In genomic region chr12:3365449-3366189, GRCm38 (mm10) we compare ENCODE assay signal across 7 mouse cellular contexts. TPM values are rescaled to one million over a fixed set of nuclear protein-coding genes. Genes with fewer than 3 reads are reported as not detected.
A peak's percentile ranks its signal among the peaks of the same experiment; 100 is the strongest.
DNase-seq lines count a peak whose midpoint lies in the region; ATAC-seq and TF ChIP-seq lines count a peak whose summit lies in the region.

No protein-coding gene starts in this region.

- no peak for TF ChIP-seq CTCF in bone marrow, adult 2 months (IDR thresholded peaks at IDR 0.05; ENCODE audit: control insufficient read depth, insufficient read depth, low read length)

- H3K4me1 ChIP-seq in lung, embryonic 16.5 days (replicated peaks; ENCODE audit: control insufficient read depth, insufficient read depth, low read length), result peaks cover 18% of the 10 kb centered on the region
- no peaks in the 10 kb centered on the region; the same call in 1 of the 2 replicates for H3K4me1 ChIP-seq in bone marrow, adult 2 months (ENCODE audit: control insufficient read depth, insufficient read depth, low read length)
- H3K4me1 ChIP-seq in hindbrain, embryonic 10.5 days (replicated peaks), result peaks cover 53% of the 10 kb centered on the region
- peaks cover 8% of the 10 kb centered on the region; the same call in 1 of the 2 replicates for H3K4me1 ChIP-seq in liver, embryonic 16.5 days (ENCODE audit: control insufficient read depth, low read depth, low read length)

- H3K9ac ChIP-seq in lung, embryonic 16.5 days (ENCODE audit: low read length), result peak overlapping the region; percentile 74
- H3K9ac ChIP-seq in liver, embryonic 16.5 days (ENCODE audit: low read depth, low read length), result peak overlapping the region; percentile 31; the same call in 1 of the 2 replicates

- H3K36me3 ChIP-seq in lung, embryonic 16.5 days (ENCODE audit: control insufficient read depth, insufficient read depth, low read length), result peaks cover 7% of the 10 kb centered on the region; the same call in 1 of the 2 replicates
- peaks cover 24% of the 10 kb centered on the region for H3K36me3 ChIP-seq in hindbrain, embryonic 10.5 days
- no peaks in the 10 kb centered on the region for H3K36me3 ChIP-seq in liver, embryonic 16.5 days (ENCODE audit: control insufficient read depth, insufficient read depth)

- WGBS in lung, embryonic 16.5 days, result 2% methylated on average over 31 of the region's 31 CpGs
- 15% methylated on average over 31 of the region's 31 CpGs for WGBS in bone marrow, adult 2 months
- WGBS in hindbrain, embryonic 10.5 days, result 2% methylated on average over 31 of the region's 31 CpGs
- 5% methylated on average over 31 of the region's 31 CpGs for WGBS in liver, embryonic 16.5 days (ENCODE audit: insufficient replicate concordance)

- peak overlapping the region; percentile 83 for H3K4me3 ChIP-seq in lung, embryonic 16.5 days (ENCODE audit: low read length)
- H3K4me3 ChIP-seq in bone marrow, adult 2 months (replicated peaks; ENCODE audit: control insufficient read depth, low read depth, low read length), result peak overlapping the region; percentile 76
- peak overlapping the region; percentile 81 for H3K4me3 ChIP-seq in hindbrain, embryonic 10.5 days
- peak overlapping the region; percentile 67 for H3K4me3 ChIP-seq in liver, embryonic 16.5 days (ENCODE audit: low read depth, low read length)

- TF ChIP-seq POLR2A in bone marrow, adult 2 months (IDR thresholded peaks at IDR 0.05; ENCODE audit: borderline replicate concordance, control insufficient read depth, low read depth, low read length), result 0 out of 2 replicates have a peak, but pooled peaks have one; percentile 20

- peak overlapping the region; percentile 62 for H3K27ac ChIP-seq in lung, embryonic 16.5 days (ENCODE audit: low read length)
- H3K27ac ChIP-seq in bone marrow, adult 2 months (ENCODE audit: control insufficient read depth, insufficient read depth, low read depth, low read length, poor library complexity), result no peak overlapping the region
- H3K27ac ChIP-seq in hindbrain, embryonic 10.5 days, result peak overlapping the region; percentile 93
- no peak overlapping the region for H3K27ac ChIP-seq in liver, embryonic 16.5 days (ENCODE audit: low read length)

- no peak for DNase-seq in lung, postnatal 25 days (ENCODE audit: low spot score)
- DNase-seq in embryo, embryonic 11 days, result peak; percentile 29
- DNase-seq in hindbrain, embryonic 10.5 days (ENCODE audit: low spot score), result peak; percentile 52
- peak; percentile 8 to 26 for DNase-seq in thymus, postnatal 10 days (ENCODE audit: low spot score in 2 of 2)

- H3K9me3 ChIP-seq in lung, embryonic 16.5 days (ENCODE audit: control insufficient read depth, low read length), result peaks cover 2% of the 10 kb centered on the region; the same call in 1 of the 2 replicates
- peaks cover 21% of the 10 kb centered on the region for H3K9me3 ChIP-seq in hindbrain, embryonic 10.5 days
- no peaks in the 10 kb centered on the region for H3K9me3 ChIP-seq in liver, embryonic 16.5 days (replicated peaks; ENCODE audit: control insufficient read depth, low read length)

- peak; percentile 59 for ATAC-seq in lung, embryonic 16.5 days (ENCODE audit: low read depth)
- peak; percentile 14; the same call in 1 of the 2 replicates for ATAC-seq in liver, embryonic 16.5 days (ENCODE audit: low read depth)

- H3K27me3 ChIP-seq in lung, embryonic 16.5 days (ENCODE audit: control insufficient read depth, insufficient read depth, low read depth, low read length), result no peaks in the 10 kb centered on the region
- no peaks in the 10 kb centered on the region for H3K27me3 ChIP-seq in hindbrain, embryonic 10.5 days (ENCODE audit: insufficient read depth, poor library complexity, severe bottlenecking)
- H3K27me3 ChIP-seq in liver, embryonic 16.5 days (ENCODE audit: control insufficient read depth, insufficient read depth, low read depth, low read length), result peaks cover 13% of the 10 kb centered on the region

- H3K4me2 ChIP-seq in lung, embryonic 16.5 days (ENCODE audit: low read depth, low read length), result peak overlapping the region; percentile 67
- H3K4me2 ChIP-seq in liver, embryonic 16.5 days (ENCODE audit: low read depth, low read length), result peak overlapping the region; percentile 81

RNA-seq across cellular contexts. Expression of gene Kif3c, which starts 0.7 kb away (rescaled TPM):
- polyA plus RNA-seq in lung, embryonic 16.5 days (2015; fragmentation: Nextera tagmentation; extraction: Ambion mirVana), result 11.6 and 12.8 TPM in 2 replicates
- polyA plus RNA-seq in bone marrow, adult 2 months (2011; ENCODE audit: insufficient read depth, insufficient read length, low replicate concordance, missing spikeins), result 1.0 and 3.0 TPM in 2 replicates
- 23.9 and 32.5 TPM in 2 replicates for polyA plus RNA-seq in hindbrain, embryonic 10.5 days (2016; fragmentation: Nextera tagmentation; extraction: Ambion mirVana)
- 0.72 and 0.74 TPM in 2 replicates for polyA plus RNA-seq in liver, embryonic 16.5 days (2015; fragmentation: Nextera tagmentation; extraction: Ambion mirVana)

RNA-seq across cellular contexts. Expression of gene Rab10, which starts 55.9 kb away (rescaled TPM):
- polyA plus RNA-seq in lung, embryonic 16.5 days (2015; fragmentation: Nextera tagmentation; extraction: Ambion mirVana), result 62.6 and 66.1 TPM in 2 replicates
- polyA plus RNA-seq in bone marrow, adult 2 months (2011; ENCODE audit: insufficient read depth, insufficient read length, low replicate concordance, missing spikeins), result 23.6 and 24.0 TPM in 2 replicates
- 81.9 and 94.4 TPM in 2 replicates for polyA plus RNA-seq in hindbrain, embryonic 10.5 days (2016; fragmentation: Nextera tagmentation; extraction: Ambion mirVana)
- 37.5 and 40.5 TPM in 2 replicates for polyA plus RNA-seq in liver, embryonic 16.5 days (2015; fragmentation: Nextera tagmentation; extraction: Ambion mirVana)

Comparison
In these comparisons a context has a peak if more than half of its experiments do, and no peak if none do; other contexts are left out.
1. H3K27ac ChIP-seq: peak in lung, embryonic 16.5 days (single experiment) and hindbrain, embryonic 10.5 days (single experiment); none in bone marrow, adult 2 months (single experiment) and liver, embryonic 16.5 days (single experiment).
2. Peak in every context shown above with its lines, with median percentiles within 50 percentile points of each other: H3K4me3 ChIP-seq.